25 mouse cellular contexts compared by ENCODE assay signal in the genomic region with DNA sequence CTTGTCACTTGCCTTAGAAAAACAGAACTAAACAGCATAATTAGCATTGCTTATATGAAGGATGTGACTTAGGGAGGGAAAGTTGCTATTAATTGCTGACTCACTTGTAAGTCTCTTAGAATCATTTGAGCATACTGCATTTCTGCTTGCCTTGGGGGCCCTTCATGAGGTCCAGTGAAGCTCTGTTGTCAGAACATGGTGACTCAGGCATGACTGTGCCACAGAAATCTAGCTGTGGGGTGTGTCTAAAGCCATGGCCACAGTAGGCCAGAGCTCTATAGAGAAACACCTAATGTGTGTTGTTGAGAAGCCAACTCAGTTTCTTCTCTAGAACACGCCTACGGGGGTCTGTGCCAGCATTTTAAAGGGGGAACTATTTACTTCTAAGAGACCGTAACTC.
DNase-seq lines count a peak whose midpoint lies in the region; ATAC-seq and TF ChIP-seq lines count a peak whose summit lies in the region.
"Had no signal": no experiment of that assay in that cellular context is flagged by ENCODE, and none has a peak within 500 bp of the region (broad histone marks: within the 10 kb centered on the region; RNA-seq: fewer than 3 reads in every experiment).

No protein-coding gene starts in this region.

- TF ChIP-seq CTCF in stomach, postnatal 0 days (IDR thresholded peaks at IDR 0.05; ENCODE audit: low read depth), result no peak

- no peaks in the 10 kb centered on the region for H3K9me3 ChIP-seq in stomach, postnatal 0 days (ENCODE audit: control insufficient read depth, low read length)
- H3K9me3 ChIP-seq: embryonic facial prominence, embryonic 13.5 days; embryonic facial prominence, embryonic 15.5 days; forebrain, embryonic 12.5 days had no signal

- WGBS in stomach, postnatal 0 days, result 93% methylated on average over 3 of the region's 3 CpGs

- no peak overlapping the region for H3K27ac ChIP-seq in stomach, postnatal 0 days (replicated peaks)
- H3K27ac ChIP-seq: embryonic facial prominence, embryonic 13.5 days; embryonic facial prominence, embryonic 15.5 days; forebrain, embryonic 10.5 days; forebrain, embryonic 12.5 days had no signal

- no peak overlapping the region for H3K4me2 ChIP-seq in stomach, postnatal 0 days (replicated peaks; ENCODE audit: low read depth)
- H3K4me2 ChIP-seq: embryonic facial prominence, embryonic 13.5 days; embryonic facial prominence, embryonic 15.5 days; forebrain, embryonic 12.5 days had no signal

- H3K27me3 ChIP-seq in stomach, postnatal 0 days (ENCODE audit: control insufficient read depth, insufficient read depth, low read length), result no peaks in the 10 kb centered on the region
- H3K27me3 ChIP-seq: CH12.LX; embryonic facial prominence, embryonic 13.5 days; embryonic facial prominence, embryonic 15.5 days; forebrain, embryonic 12.5 days had no signal

- TF ChIP-seq EP300 in stomach, postnatal 0 days (optimal IDR thresholded peaks at IDR 0.05), result no peak

- H3K4me3 ChIP-seq in stomach, postnatal 0 days (ENCODE audit: low read depth, low read length), result no peak overlapping the region
- H3K4me3 ChIP-seq: embryonic facial prominence, embryonic 13.5 days; embryonic facial prominence, embryonic 15.5 days; erythroblast, embryonic 14.5 days; forebrain, embryonic 10.5 days; forebrain, embryonic 12.5 days had no signal

- peak; percentile 57; the same call in 1 of the 2 replicates for ATAC-seq in stomach, postnatal 0 days (ENCODE audit: low FRiP score, low TSS enrichment)
- no peak for ATAC-seq in activated CD4-positive, CD25-positive, alpha-beta regulatory T cell, adult 4 months
- ATAC-seq: CD4-positive, CD25-positive, alpha-beta regulatory T cell, adult 4 months; forebrain, embryonic 14.5 days; forebrain, embryonic 16.5 days had no signal

- peak; percentile 2 for DNase-seq in adrenal gland, adult 2 months
- DNase-seq in adrenal gland, postnatal 14 days, result no peak
- peak; percentile 47 for DNase-seq in Muller cell, postnatal 12 days (ENCODE audit: inconsistent ontology term)
- no peak for DNase-seq in stomach, postnatal 0 days (ENCODE audit: low spot score)
- no peak for DNase-seq in layer of hippocampus, postnatal 36 days
- DNase-seq: adrenal gland, postnatal 10 days; adrenal gland, postnatal 36 days; cerebellum, adult 11 months; cerebellum, adult 18-20 months; cerebellum, adult 8-10 months; cerebellum, adult 9-11 months; cerebellum, postnatal 14 days; cerebellum, postnatal 36 days; embryo, embryonic 11 days had no signal

- H3K36me3 ChIP-seq in stomach, postnatal 0 days (ENCODE audit: control insufficient read depth, insufficient read depth, low read length), result no peaks in the 10 kb centered on the region
- H3K36me3 ChIP-seq: embryonic facial prominence, embryonic 13.5 days; embryonic facial prominence, embryonic 15.5 days; forebrain, embryonic 10.5 days; forebrain, embryonic 12.5 days; G1E had no signal

- H3K9ac ChIP-seq in stomach, postnatal 0 days (ENCODE audit: low read length), result no peak overlapping the region
- H3K9ac ChIP-seq: embryonic facial prominence, embryonic 13.5 days; embryonic facial prominence, embryonic 15.5 days; forebrain, embryonic 12.5 days had no signal

- no peaks in the 10 kb centered on the region for H3K4me1 ChIP-seq in stomach, postnatal 0 days (replicated peaks; ENCODE audit: control insufficient read depth, insufficient read depth)
- H3K4me1 ChIP-seq: embryonic facial prominence, embryonic 13.5 days; embryonic facial prominence, embryonic 15.5 days; forebrain, embryonic 10.5 days; forebrain, embryonic 12.5 days had no signal

Comparison
In these comparisons a context has a peak if more than half of its experiments do, and no peak if none do; other contexts are left out.
1. DNase-seq: peak in adrenal gland, adult 2 months (single experiment) and Muller cell, postnatal 12 days (single experiment); none in adrenal gland, postnatal 14 days (single experiment), stomach, postnatal 0 days (single experiment) and layer of hippocampus, postnatal 36 days (0 of 2).